Mouse (Mus musculus): Measurements from ENCODE around the gene Dand5.
A peak's percentile ranks its signal among the peaks of the same experiment; 100 is the strongest.

Gene Dand5

GRCm38 (mm10) chr8:84822723-84823122 is at the start of gene Dand5:
Gene Dand5 (minus strand): TSS chr8:84822823.
- DNase-seq: no peak

- DNase-seq: peak; percentile 78 to 88
Measured at GRCm38 (mm10) chr8:84871376-84872308, 49.0 kb upstream of the Dand5 start, which contains the start of gene Syce2. Gene Syce2 (plus strand): TSS chr8:84872111.

GRCm38 (mm10) chr8:84856864-84857441 is 34.3 kb upstream of the Dand5 start, which contains the start of gene Farsa:
Gene Farsa (plus strand): TSS chr8:84856989.
- peak; percentile 80 to 89 for DNase-seq

GRCm38 (mm10) chr8:84856434-84856833 is 33.8 kb upstream of the Dand5 start:
- no peak for DNase-seq

- DNase-seq: no peak
Measured at GRCm38 (mm10) chr8:84847684-84848435, 25.2 kb upstream of the Dand5 start.

GRCm38 (mm10) chr8:84846722-84847572 is 24.3 kb upstream of the Dand5 start, which contains the start of gene Calr:
Gene Calr (minus strand): TSS chr8:84846934.
- DNase-seq: peak; percentile 98 to 99

- no peak for DNase-seq
Measured at GRCm38 (mm10) chr8:84846094-84846721, 23.6 kb upstream of the Dand5 start.

- peak in 1 of 2 experiments; percentile 35 for DNase-seq
Measured at GRCm38 (mm10) chr8:84845355-84846093, 22.9 kb upstream of the Dand5 start.

GRCm38 (mm10) chr8:84844397-84845070 is 21.9 kb upstream of the Dand5 start:
- no peak for DNase-seq

GRCm38 (mm10) chr8:84841514-84841913 is 18.9 kb upstream of the Dand5 start:
- no peak for DNase-seq

GRCm38 (mm10) chr8:84840248-84840999 is 17.8 kb upstream of the Dand5 start, which contains the start of gene Rad23a:
Gene Rad23a (minus strand): TSS chr8:84840665.
- peak; percentile 80 to 83 for DNase-seq

- DNase-seq: no peak
Measured at GRCm38 (mm10) chr8:84839875-84840247, 17.2 kb upstream of the Dand5 start.

- no peak for DNase-seq
Measured at GRCm38 (mm10) chr8:84839411-84839810, 16.8 kb upstream of the Dand5 start.

- DNase-seq: no peak
Measured at GRCm38 (mm10) chr8:84838513-84838912, 15.9 kb upstream of the Dand5 start.

- no peak for DNase-seq
Measured at GRCm38 (mm10) chr8:84837912-84838470, 15.4 kb upstream of the Dand5 start.

GRCm38 (mm10) chr8:84837149-84837911 is 14.7 kb upstream of the Dand5 start:
- DNase-seq: no peak

GRCm38 (mm10) chr8:84834866-84835855 is 12.5 kb upstream of the Dand5 start:
- DNase-seq: no peak

Data from spleen, adult 18-20 months (tissue).